Mouse (Mus musculus): Measurements from ENCODE around the gene Nckap5l.
"Not testable (repeated sequence)": the region's sequence is repeated elsewhere in the genome, so short reads cannot be mapped to it uniquely, and the experiment has no call there.

The Nckap5l gene

GRCm38 (mm10) chr15:99469736-99470135 lies 12.2 kb upstream of the Nckap5l start:
- DNase-seq (ENCODE audit: low spot score in 2 of 2) = no peak

- DNase-seq (ENCODE audit: low spot score in 2 of 2) = peak; percentile 67 to 84
Measured at GRCm38 (mm10) chr15:99469067-99469466, 11.5 kb upstream of the Nckap5l start.

- no peak for DNase-seq (ENCODE audit: low spot score in 2 of 2)
Measured at GRCm38 (mm10) chr15:99463194-99463593, 5.6 kb upstream of the Nckap5l start.

- peak in 1 of 2 experiments; percentile 72 for DNase-seq (ENCODE audit: low spot score in 2 of 2)
Measured at GRCm38 (mm10) chr15:99456963-99457605, 464 bp downstream of the Nckap5l start.

GRCm38 (mm10) chr15:99456338-99456962 lies 1.1 kb downstream of the Nckap5l start:
- DNase-seq (ENCODE audit: low spot score in 2 of 2) = no peak

- no peak for DNase-seq (ENCODE audit: low spot score in 2 of 2)
Measured at GRCm38 (mm10) chr15:99455415-99455814, 2.1 kb downstream of the Nckap5l start.

- DNase-seq (ENCODE audit: low spot score in 2 of 2) = no peak
Measured at GRCm38 (mm10) chr15:99454585-99455279, 2.8 kb downstream of the Nckap5l start.

GRCm38 (mm10) chr15:99453153-99453900 lies 4.2 kb downstream of the Nckap5l start:
- no peak for DNase-seq (ENCODE audit: low spot score in 2 of 2)

- no peak for DNase-seq (ENCODE audit: low spot score in 2 of 2)
Measured at GRCm38 (mm10) chr15:99449751-99450280, 7.7 kb downstream of the Nckap5l start.

GRCm38 (mm10) chr15:99449131-99449750 lies 8.3 kb downstream of the Nckap5l start:
- no peak for DNase-seq (ENCODE audit: low spot score in 2 of 2)

GRCm38 (mm10) chr15:99446136-99446535 lies 11.4 kb downstream of the Nckap5l start:
- not testable (repeated sequence) for DNase-seq (ENCODE audit: low spot score in 2 of 2)

GRCm38 (mm10) chr15:99445567-99445966 lies 12.0 kb downstream of the Nckap5l start:
- DNase-seq (ENCODE audit: low spot score in 2 of 2) = no peak

GRCm38 (mm10) chr15:99442358-99442757 lies 15.2 kb downstream of the Nckap5l start:
- no peak for DNase-seq (ENCODE audit: low spot score in 2 of 2)

- no peak for DNase-seq (ENCODE audit: low spot score in 2 of 2)
Measured at GRCm38 (mm10) chr15:99440816-99441457, 16.6 kb downstream of the Nckap5l start.

- DNase-seq (ENCODE audit: low spot score in 2 of 2) = peak; percentile 71 to 80
Measured at GRCm38 (mm10) chr15:99440112-99440815, 17.3 kb downstream of the Nckap5l start.

- no peak for DNase-seq (ENCODE audit: low spot score in 2 of 2)
Measured at GRCm38 (mm10) chr15:99438966-99439698, 18.4 kb downstream of the Nckap5l start.

GRCm38 (mm10) chr15:99433913-99434312 lies 23.6 kb downstream of the Nckap5l start:
- no peak for DNase-seq (ENCODE audit: low spot score in 2 of 2)

GRCm38 (mm10) chr15:99433081-99433718 lies 24.3 kb downstream of the Nckap5l start:
- DNase-seq (ENCODE audit: low spot score in 2 of 2) = no peak

- DNase-seq (ENCODE audit: low spot score in 2 of 2) = no peak
Measured at GRCm38 (mm10) chr15:99431967-99432366, 25.6 kb downstream of the Nckap5l start.
